Mouse (Mus musculus): Measurements from ENCODE around the gene Tmem217.

GRCm38 (mm10) chr17:29569831-29570230 lies 17.6 kb upstream of the Tmem217 start:
- TF ChIP-seq CTCF (IDR thresholded peaks at IDR 0.05; ENCODE audit: extremely low read depth, insufficient read length, insufficient replicate concordance, low read depth, low read length) = no peak
- TF ChIP-seq POLR2A (IDR thresholded peaks at IDR 0.05; ENCODE audit: low read depth, low read length) = no peak

Measured in small intestine, adult 2 months (tissue).